Mouse (Mus musculus): Measurements from ENCODE around the gene Neurl1a. TPM values are rescaled to one million over a fixed set of nuclear protein-coding genes. Genes with fewer than 3 reads are reported as not detected.

The Neurl1a gene
- polyA plus RNA-seq, 1 experiment, result 0.98 TPM

GRCm38 (mm10) chr19:47306128-47306916, 127.7 kb downstream of the Neurl1a start:
- no peak overlapping the region for H3K4me3 ChIP-seq (replicated peaks)
- no peak for TF ChIP-seq FLI1 (IDR thresholded peaks at IDR 0.05; ENCODE audit: low read length)
- no peak for TF ChIP-seq GATA1 (IDR thresholded peaks at IDR 0.05; ENCODE audit: borderline replicate concordance, low read length)
- H3K36me3 ChIP-seq (replicated peaks; ENCODE audit: low read length), result no peaks in the 10 kb centered on the region
- no peaks in the 10 kb centered on the region for H3K4me1 ChIP-seq
- H3K9me3 ChIP-seq, result no peaks in the 10 kb centered on the region
- H3K27me3 ChIP-seq (replicated peaks), result peaks cover 63% of the 10 kb centered on the region

GRCm38 (mm10) chr19:47306917-47307315, 128.3 kb downstream of the Neurl1a start:
- no peak overlapping the region for H3K4me3 ChIP-seq (replicated peaks)
- H3K36me3 ChIP-seq (replicated peaks; ENCODE audit: low read length), result no peaks in the 10 kb centered on the region
- no peaks in the 10 kb centered on the region for H3K9me3 ChIP-seq
- TF ChIP-seq GATA1 (IDR thresholded peaks at IDR 0.05; ENCODE audit: borderline replicate concordance, low read length) (no peak), FLI1 (IDR thresholded peaks at IDR 0.05; ENCODE audit: low read length) (no peak)
- no peaks in the 10 kb centered on the region for H3K4me1 ChIP-seq
- H3K27me3 ChIP-seq (replicated peaks), result peaks cover 67% of the 10 kb centered on the region

Other genes with a start within 250 kb of the Neurl1a start
- 0.13 TPM in 1 of 2 replicates, not detected in the other for gene Ina, start 164.1 kb upstream of the Neurl1a start, polyA plus RNA-seq (2012; ENCODE audit: insufficient read depth, low replicate concordance)
- gene Nt5c2, start 163.7 kb upstream of the Neurl1a start, polyA plus RNA-seq (2012; ENCODE audit: insufficient read depth, low replicate concordance), result 2.1 and 11.7 TPM in 2 replicates
- gene Pcgf6, start 127.9 kb upstream of the Neurl1a start, polyA plus RNA-seq (2012; ENCODE audit: insufficient read depth, low replicate concordance), result 2.9 and 4.6 TPM in 2 replicates
- gene Taf5, start 111.1 kb upstream of the Neurl1a start, polyA plus RNA-seq (2012; ENCODE audit: insufficient read depth, low replicate concordance), result 4.6 and 7.9 TPM in 2 replicates
- gene Usmg5, start 88.2 kb upstream of the Neurl1a start, polyA plus RNA-seq (2012; ENCODE audit: insufficient read depth, low replicate concordance), result 34.9 TPM in 1 of 2 replicates, not detected in the other
- gene Pdcd11, start 88.1 kb upstream of the Neurl1a start, polyA plus RNA-seq (2012; ENCODE audit: insufficient read depth, low replicate concordance), result 2.3 and 9.4 TPM in 2 replicates
- gene Calhm2, start 40.5 kb upstream of the Neurl1a start, polyA plus RNA-seq (2012; ENCODE audit: insufficient read depth, low replicate concordance), result 3.1 and 3.2 TPM in 2 replicates
- gene Calhm1, start 34.6 kb upstream of the Neurl1a start, polyA plus RNA-seq (2012; ENCODE audit: insufficient read depth, low replicate concordance), result not detected in 2 replicates
- not detected in 2 replicates for gene Calhm3, start 21.1 kb upstream of the Neurl1a start, polyA plus RNA-seq (2012; ENCODE audit: insufficient read depth, low replicate concordance)

All from megakaryocyte, embryonic 14.5 days (primary cell).